Mouse (Mus musculus): Measurements from ENCODE around the gene Abcc6. TPM values are rescaled to one million over a fixed set of nuclear protein-coding genes. Genes with fewer than 3 reads are reported as not detected.
A peak's percentile ranks its signal among the peaks of the same experiment; 100 is the strongest.

Gene Abcc6
- polyA plus RNA-seq, 1 experiment from 2014 or later: 0.19 TPM

- Histone ChIP-seq H3K9ac (peak overlapping the region; percentile 53), H3K4me3 (peak overlapping the region; percentile 44), H3K27me3 (peaks cover 13% of the 10 kb centered on the region), H3K27ac (peak overlapping the region; percentile 94), H3K9me3 (peaks cover 8% of the 10 kb centered on the region; the same call in 1 of the 2 replicates), H3K4me1 (peaks cover 42% of the 10 kb centered on the region), H3K36me3 (peaks cover 7% of the 10 kb centered on the region), H3K4me2 (replicated peaks) (peak overlapping the region; percentile 64)
- under 1% methylated on average over 37 of the region's 37 CpGs for WGBS
- ATAC-seq (ENCODE audit: low FRiP score, low read depth): peak; percentile 84
These were observed 107.0 kb downstream of the Abcc6 start for GRCm38 (mm10) chr7:45922928-45923761.

DNA sequence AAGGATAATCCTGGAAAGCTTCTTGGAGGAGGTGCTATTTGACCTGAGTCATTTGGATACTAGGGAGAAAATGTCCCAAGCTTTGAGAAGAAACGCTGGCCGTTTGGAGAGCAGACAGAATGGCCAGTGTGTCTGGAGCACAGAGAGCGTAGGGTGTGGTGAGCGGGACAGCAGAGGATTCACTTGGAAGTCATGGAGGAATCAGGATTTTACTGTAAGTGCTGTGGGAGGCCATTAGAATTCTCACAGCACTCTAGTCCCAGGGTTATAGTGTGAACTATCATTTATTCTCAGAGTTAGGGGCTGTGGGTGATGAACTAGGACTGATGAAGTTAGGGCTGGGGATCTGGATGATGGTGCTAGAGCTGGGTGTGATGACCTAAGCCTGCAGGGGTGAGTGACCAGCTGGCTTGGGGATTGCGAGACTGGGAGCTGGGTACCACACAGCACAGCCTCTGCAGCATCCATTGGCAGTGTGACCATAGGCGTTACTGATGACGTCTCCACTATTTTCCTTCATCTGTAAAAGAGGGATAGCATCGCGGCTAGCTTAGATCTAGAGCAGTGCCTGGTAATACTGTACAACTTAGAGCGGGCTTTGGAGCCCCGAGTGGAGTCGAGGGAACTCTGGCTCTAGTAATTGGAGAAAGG lies 108.0 kb downstream of the Abcc6 start:
- peaks cover 52% of the 10 kb centered on the region for H3K4me1 ChIP-seq
- WGBS: 76% methylated on average over 12 of the region's 12 CpGs
- H3K36me3 ChIP-seq: peaks cover 9% of the 10 kb centered on the region
- peak overlapping the region; percentile 94 for H3K27ac ChIP-seq
- peaks cover 8% of the 10 kb centered on the region; the same call in 1 of the 2 replicates for H3K9me3 ChIP-seq
- peak overlapping the region; percentile 46; the same call in 1 of the 2 replicates for H3K9ac ChIP-seq
- H3K4me2 ChIP-seq (replicated peaks): peak overlapping the region; percentile 75
- no peak for ATAC-seq (ENCODE audit: low FRiP score, low read depth)
- peaks cover 2% of the 10 kb centered on the region; the same call in 1 of the 2 replicates for H3K27me3 ChIP-seq
- H3K4me3 ChIP-seq: peak overlapping the region; percentile 44; the same call in 1 of the 2 replicates

DNA sequence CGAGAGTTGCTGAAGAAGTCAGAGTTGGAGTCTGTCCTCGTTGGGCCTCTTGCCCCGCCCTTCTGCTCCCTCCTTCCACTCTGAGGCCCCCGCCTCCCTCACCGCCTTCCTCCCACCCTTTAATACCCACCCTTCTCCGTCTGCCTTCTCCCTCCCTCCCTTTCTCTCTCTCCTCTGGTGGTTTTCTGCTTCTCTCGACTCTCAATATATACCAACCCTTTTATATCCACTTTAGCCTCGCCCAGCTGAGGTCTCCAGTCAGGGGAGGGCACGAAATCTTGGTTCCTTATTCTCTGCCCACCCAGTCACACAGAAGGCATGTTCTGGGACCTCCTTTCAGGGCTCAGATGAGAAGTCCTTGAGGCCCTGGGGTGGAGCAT lies 108.9 kb downstream of the Abcc6 start, which contains the start of gene Emp3:
TSS of gene Emp3 (minus strand) at position 163 of the 380 bp plus-strand sequence.
- WGBS: 18% methylated on average over 9 of the region's 9 CpGs
- H3K4me1 ChIP-seq: peaks cover 59% of the 10 kb centered on the region
- peak within 1 kb of the TSS; percentile 94 for H3K27ac ChIP-seq
- peak within 1 kb of the TSS; percentile 75 for H3K4me2 ChIP-seq (replicated peaks)
- H3K36me3 ChIP-seq: peaks cover 9% of the 10 kb centered on the region
- peak; percentile 18; the same call in 1 of the 2 replicates for ATAC-seq (ENCODE audit: low FRiP score, low read depth)
- peak within 1 kb of the TSS; percentile 75 for H3K9ac ChIP-seq
- peaks cover 8% of the 10 kb centered on the region; the same call in 1 of the 2 replicates for H3K9me3 ChIP-seq
- H3K27me3 ChIP-seq: no peaks in the 10 kb centered on the region
- peak within 1 kb of the TSS; percentile 54 for H3K4me3 ChIP-seq

GRCm38 (mm10) chr7:45920583-45921241 lies 109.4 kb downstream of the Abcc6 start:
- Histone ChIP-seq H3K4me3 (peak overlapping the region; percentile 54), H3K9me3 (peaks cover 8% of the 10 kb centered on the region; the same call in 1 of the 2 replicates), H3K9ac (peak overlapping the region; percentile 75), H3K36me3 (peaks cover 9% of the 10 kb centered on the region), H3K27me3 (no peaks in the 10 kb centered on the region), H3K4me1 (peaks cover 64% of the 10 kb centered on the region), H3K4me2 (replicated peaks) (peak overlapping the region; percentile 75), H3K27ac (peak overlapping the region; percentile 94)
- no peak for ATAC-seq (ENCODE audit: low FRiP score, low read depth)
- 37% methylated on average over 9 of the region's 9 CpGs for WGBS

GRCm38 (mm10) chr7:45919761-45920160 lies 110.3 kb downstream of the Abcc6 start:
- peak overlapping the region; percentile 75 for H3K9ac ChIP-seq
- peak overlapping the region; percentile 75 for H3K4me2 ChIP-seq (replicated peaks)
- H3K4me1 ChIP-seq: peaks cover 65% of the 10 kb centered on the region
- WGBS: 73% methylated on average over 4 of the region's 4 CpGs
- no peaks in the 10 kb centered on the region for H3K27me3 ChIP-seq
- H3K36me3 ChIP-seq: peaks cover 9% of the 10 kb centered on the region
- peak overlapping the region; percentile 54 for H3K4me3 ChIP-seq
- H3K9me3 ChIP-seq: 0 out of 2 replicates have a peak, but pooled peaks cover under 1% of the 10 kb centered on the region
- ATAC-seq (ENCODE audit: low FRiP score, low read depth): no peak
- H3K27ac ChIP-seq: peak overlapping the region; percentile 94; the same call in 1 of the 2 replicates

- Histone ChIP-seq H3K4me3 (peak overlapping the region; percentile 54), H3K9ac (0 out of 2 replicates have a peak overlapping the region, but pooled peaks have one; percentile 75), H3K9me3 (no peaks in the 10 kb centered on the region), H3K4me2 (replicated peaks) (peak overlapping the region; percentile 75), H3K27ac (no peak overlapping the region), H3K36me3 (peaks cover 9% of the 10 kb centered on the region), H3K27me3 (no peaks in the 10 kb centered on the region), H3K4me1 (peaks cover 70% of the 10 kb centered on the region)
- 65% methylated on average over 14 of the region's 14 CpGs for WGBS
- no peak for ATAC-seq (ENCODE audit: low FRiP score, low read depth)
These were observed 110.9 kb downstream of the Abcc6 start for GRCm38 (mm10) chr7:45919083-45919671.

DNA sequence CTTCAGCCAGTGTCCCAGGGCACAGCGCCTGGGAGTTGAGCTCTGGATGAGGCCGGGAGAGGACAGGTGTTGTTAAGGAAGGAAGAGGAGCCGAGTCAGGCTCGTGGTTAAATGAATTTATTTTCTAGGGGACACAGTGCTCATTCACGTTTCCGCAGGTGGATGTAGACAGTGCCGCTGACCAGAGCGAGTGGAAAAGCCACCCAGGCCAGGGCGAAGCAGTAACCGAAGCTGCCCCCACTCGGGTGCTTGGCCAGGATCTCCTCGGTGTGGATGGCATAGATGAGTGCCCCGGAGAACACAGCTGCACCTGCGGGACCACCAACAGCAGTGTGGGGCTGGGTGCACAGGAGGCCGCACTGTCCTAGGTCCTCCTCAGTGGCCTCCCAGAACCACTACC lies 112.2 kb downstream of the Abcc6 start:
- peak overlapping the region; percentile 65 for H3K4me2 ChIP-seq (replicated peaks)
- H3K36me3 ChIP-seq: peaks cover 9% of the 10 kb centered on the region
- 0 out of 2 replicates have a peak overlapping the region, but pooled peaks have one; percentile 37 for H3K4me3 ChIP-seq
- H3K27ac ChIP-seq: peak overlapping the region; percentile 93
- no peaks in the 10 kb centered on the region for H3K27me3 ChIP-seq
- no peak for ATAC-seq (ENCODE audit: low FRiP score, low read depth)
- H3K9ac ChIP-seq: peak overlapping the region; percentile 60
- H3K9me3 ChIP-seq: no peaks in the 10 kb centered on the region
- H3K4me1 ChIP-seq: peaks cover 71% of the 10 kb centered on the region
- 85% methylated on average over 15 of the region's 15 CpGs for WGBS

Other genes with a start within 250 kb of the Abcc6 start
- 4.3 and 4.9 TPM in 2 replicates for gene Lmtk3, start 246.6 kb downstream of the Abcc6 start, polyA plus RNA-seq (2015; fragmentation: Nextera tagmentation; extraction: Ambion mirVana)
- gene Sult2b1, start 245.6 kb downstream of the Abcc6 start, polyA plus RNA-seq (2015; fragmentation: Nextera tagmentation; extraction: Ambion mirVana): 3.1 and 3.7 TPM in 2 replicates
- 135 and 137 TPM in 2 replicates for gene Cyth2, start 215.7 kb downstream of the Abcc6 start, polyA plus RNA-seq (2015; fragmentation: Nextera tagmentation; extraction: Ambion mirVana)
- gene Kcnj14, start 205.5 kb downstream of the Abcc6 start, polyA plus RNA-seq (2015; fragmentation: Nextera tagmentation; extraction: Ambion mirVana): 2.1 TPM in 2 replicates
- gene Grwd1, start 199.4 kb downstream of the Abcc6 start, polyA plus RNA-seq (2015; fragmentation: Nextera tagmentation; extraction: Ambion mirVana): 69.1 and 71.6 TPM in 2 replicates
- gene Kdelr1, start 157.5 kb downstream of the Abcc6 start, polyA plus RNA-seq (2015; fragmentation: Nextera tagmentation; extraction: Ambion mirVana): 69.4 and 73.7 TPM in 2 replicates
- gene Grin2d, start 151.9 kb downstream of the Abcc6 start, polyA plus RNA-seq (2015; fragmentation: Nextera tagmentation; extraction: Ambion mirVana): 0.43 and 0.59 TPM in 2 replicates
- 0.43 and 0.46 TPM in 2 replicates for gene Syngr4, start 133.6 kb downstream of the Abcc6 start, polyA plus RNA-seq (2015; fragmentation: Nextera tagmentation; extraction: Ambion mirVana)
- 4.9 and 5.2 TPM in 2 replicates for gene Tmem143, start 133.4 kb downstream of the Abcc6 start, polyA plus RNA-seq (2015; fragmentation: Nextera tagmentation; extraction: Ambion mirVana)
- 181 and 186 TPM in 2 replicates for gene Emp3, start 108.9 kb downstream of the Abcc6 start, polyA plus RNA-seq (2015; fragmentation: Nextera tagmentation; extraction: Ambion mirVana)
- gene Ccdc114, start 106.2 kb downstream of the Abcc6 start, polyA plus RNA-seq (2015; fragmentation: Nextera tagmentation; extraction: Ambion mirVana): 4.1 and 4.8 TPM in 2 replicates
- 24.3 and 26.5 TPM in 2 replicates for gene Nomo1, start 3.4 kb upstream of the Abcc6 start, polyA plus RNA-seq (2015; fragmentation: Nextera tagmentation; extraction: Ambion mirVana)
- 0.18 and 0.23 TPM in 2 replicates for gene Kcnj11, start 70.5 kb upstream of the Abcc6 start, polyA plus RNA-seq (2015; fragmentation: Nextera tagmentation; extraction: Ambion mirVana)
- 0.96 and 1.1 TPM in 2 replicates for gene Abcc8, start 149.7 kb upstream of the Abcc6 start, polyA plus RNA-seq (2015; fragmentation: Nextera tagmentation; extraction: Ambion mirVana)
- 0.84 and 1.5 TPM in 2 replicates for gene Ush1c, start 208.2 kb upstream of the Abcc6 start, polyA plus RNA-seq (2015; fragmentation: Nextera tagmentation; extraction: Ambion mirVana)
- gene Otog, start 210.7 kb upstream of the Abcc6 start, polyA plus RNA-seq (2015; fragmentation: Nextera tagmentation; extraction: Ambion mirVana): 0.43 and 0.56 TPM in 2 replicates